Mouse (Mus musculus): Measurements from ENCODE around the gene Cacna1b. TPM values are rescaled to one million over a fixed set of nuclear protein-coding genes. Genes with fewer than 3 reads are reported as not detected.

Cacna1b gene
- polyA plus RNA-seq, 1 experiment, result 0.06 TPM

DNA sequence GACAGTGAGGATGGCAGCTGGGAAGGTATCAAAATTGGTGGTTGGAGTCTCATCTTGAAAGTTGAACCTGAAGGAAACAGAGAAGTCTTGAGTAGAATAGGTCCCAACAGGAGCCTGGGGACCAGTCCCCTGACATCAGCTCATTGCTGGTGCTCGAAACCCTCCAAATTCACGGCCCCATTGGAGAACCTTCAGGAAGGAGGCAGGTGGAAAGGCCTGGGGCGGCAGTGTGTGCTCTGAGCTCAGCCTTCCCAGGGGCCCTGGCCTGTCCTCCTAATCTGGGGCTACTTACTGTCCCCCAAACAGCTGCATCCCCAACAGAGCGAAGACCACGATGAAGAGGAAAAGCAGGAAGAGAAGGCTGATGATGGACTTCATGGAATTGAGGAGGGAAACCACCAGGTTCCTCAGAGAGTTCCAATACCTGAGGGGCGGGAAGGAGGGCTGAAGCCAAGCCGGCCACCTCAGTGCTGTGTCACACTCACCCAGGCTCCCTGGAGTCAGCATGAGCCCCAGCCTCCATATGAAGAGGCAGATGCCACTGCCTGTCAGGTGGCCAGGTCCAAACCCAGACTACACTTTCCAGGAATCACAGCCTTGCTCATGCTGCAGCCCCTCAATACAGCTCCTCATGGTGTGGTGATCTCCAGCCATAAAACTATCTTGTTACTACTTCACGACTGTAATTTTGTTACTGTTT, 65.5 kb downstream of the Cacna1b start:
- TF ChIP-seq TCF3 (IDR thresholded peaks at IDR 0.05; ENCODE audit: insufficient read length, low read depth), result no peak
- TF ChIP-seq MAX (IDR thresholded peaks at IDR 0.05; ENCODE audit: low read depth), result no peak
- no peak for TF ChIP-seq REST (IDR thresholded peaks at IDR 0.05; ENCODE audit: insufficient read depth, insufficient read length)
- TF ChIP-seq MYOG (IDR thresholded peaks at IDR 0.05; ENCODE audit: control insufficient read depth in 1 of 3, insufficient read depth in 1 of 3, insufficient read length in 2 of 3, low read depth in 2 of 3), result no peak
- TF ChIP-seq USF1 (IDR thresholded peaks at IDR 0.05; ENCODE audit: low read depth), result no peak
- no peak for TF ChIP-seq TCF12 (IDR thresholded peaks at IDR 0.05; ENCODE audit: insufficient read depth, poor library complexity, severe bottlenecking)
- no peak for TF ChIP-seq MYOD1 (IDR thresholded peaks at IDR 0.05; ENCODE audit: control insufficient read depth in 1 of 3, insufficient read length in 2 of 3, low read depth in 2 of 3)
- TF ChIP-seq POLR2AphosphoS2 (IDR thresholded peaks at IDR 0.05; ENCODE audit: insufficient read length, low read depth), result no peak
- TF ChIP-seq POLR2A (IDR thresholded peaks at IDR 0.05; ENCODE audit: insufficient read length, low read depth), result no peak
- no peak for TF ChIP-seq CEBPB (IDR thresholded peaks at IDR 0.05; ENCODE audit: insufficient read depth, poor library complexity, severe bottlenecking)
- TF ChIP-seq E2F4 (IDR thresholded peaks at IDR 0.05; ENCODE audit: insufficient read depth), result no peak
- TF ChIP-seq SRF (IDR thresholded peaks at IDR 0.05; ENCODE audit: control insufficient read depth, insufficient read length, low read depth), result no peak
- Histone ChIP-seq H3K79me2 (ENCODE audit: control insufficient read depth, insufficient read depth) (no peaks in the 10 kb centered on the region), H3K4me3 (no peak overlapping the region), H3K27me3 (ENCODE audit: control insufficient read depth, insufficient read depth, insufficient read length) (peaks cover 11% of the 10 kb centered on the region), H3ac (ENCODE audit: control insufficient read depth, insufficient read length) (no peak overlapping the region), H3K4me2 (ENCODE audit: low read depth) (no peak overlapping the region), H3K36me3 (ENCODE audit: control insufficient read depth, insufficient read depth) (no peaks in the 10 kb centered on the region)

DNA sequence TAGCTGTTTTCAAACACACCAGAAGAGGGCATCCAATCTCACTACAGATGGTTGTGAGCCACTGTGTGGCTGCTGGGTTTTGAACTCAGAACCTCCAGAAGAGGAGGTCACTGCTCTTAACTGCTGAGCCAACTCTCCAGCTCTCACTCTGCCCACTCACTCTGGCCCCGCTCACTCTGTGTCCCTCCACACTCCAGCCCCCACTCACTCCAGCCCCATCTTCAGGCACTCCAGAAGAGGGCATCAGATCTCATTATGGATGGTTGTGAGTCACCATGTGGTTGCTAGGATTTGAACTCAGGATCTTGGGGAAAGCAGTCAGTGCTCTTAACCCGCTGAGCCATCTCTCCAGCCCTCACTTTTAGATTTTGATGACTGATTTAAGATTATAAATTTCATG, 70.6 kb downstream of the Cacna1b start:
- TF ChIP-seq USF1 (IDR thresholded peaks at IDR 0.05; ENCODE audit: low read depth) (no peak), REST (IDR thresholded peaks at IDR 0.05; ENCODE audit: insufficient read depth, insufficient read length) (no peak), MYOG (IDR thresholded peaks at IDR 0.05; ENCODE audit: control insufficient read depth in 1 of 3, insufficient read depth in 1 of 3, insufficient read length in 2 of 3, low read depth in 2 of 3) (no peak), SRF (IDR thresholded peaks at IDR 0.05; ENCODE audit: control insufficient read depth, insufficient read length, low read depth) (no peak), POLR2A (IDR thresholded peaks at IDR 0.05; ENCODE audit: insufficient read length, low read depth) (no peak), POLR2AphosphoS2 (IDR thresholded peaks at IDR 0.05; ENCODE audit: insufficient read length, low read depth) (no peak), CEBPB (IDR thresholded peaks at IDR 0.05; ENCODE audit: insufficient read depth, poor library complexity, severe bottlenecking) (no peak), MAX (IDR thresholded peaks at IDR 0.05; ENCODE audit: low read depth) (no peak), TCF3 (IDR thresholded peaks at IDR 0.05; ENCODE audit: insufficient read length, low read depth) (no peak), E2F4 (IDR thresholded peaks at IDR 0.05; ENCODE audit: insufficient read depth) (no peak), MYOD1 (IDR thresholded peaks at IDR 0.05; ENCODE audit: control insufficient read depth in 1 of 3, insufficient read length in 2 of 3, low read depth in 2 of 3) (no peak), TCF12 (IDR thresholded peaks at IDR 0.05; ENCODE audit: insufficient read depth, poor library complexity, severe bottlenecking) (no peak)
- H3ac ChIP-seq (ENCODE audit: control insufficient read depth, insufficient read length), result no peak overlapping the region
- H3K4me3 ChIP-seq, result no peak overlapping the region

DNA sequence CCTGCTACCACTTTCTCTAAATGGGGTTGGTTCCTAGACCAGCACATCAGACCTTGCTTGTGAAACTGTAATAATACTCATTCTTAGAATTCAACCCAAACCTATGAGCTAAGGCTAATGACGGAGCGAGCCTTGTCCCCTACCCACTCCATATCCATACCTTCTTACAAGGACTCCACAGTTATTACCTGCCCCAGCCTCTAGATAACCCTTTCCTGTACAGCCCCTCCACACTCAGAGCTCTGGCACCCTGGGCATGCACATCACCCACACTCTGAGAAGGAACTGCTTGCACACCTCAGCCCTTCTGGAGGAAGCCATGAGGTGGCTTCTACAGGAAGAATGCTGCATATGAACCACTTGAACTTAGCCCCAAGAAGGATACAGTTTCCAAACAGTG, 72.6 kb downstream of the Cacna1b start:
- Histone ChIP-seq H3ac (ENCODE audit: control insufficient read depth, insufficient read length) (no peak overlapping the region), H3K4me3 (no peak overlapping the region), H3K27me3 (ENCODE audit: control insufficient read depth, insufficient read depth, insufficient read length) (no peaks in the 10 kb centered on the region), H3K36me3 (ENCODE audit: control insufficient read depth, insufficient read depth) (no peaks in the 10 kb centered on the region), H3K4me2 (ENCODE audit: low read depth) (no peak overlapping the region), H3K79me2 (ENCODE audit: control insufficient read depth, insufficient read depth) (no peaks in the 10 kb centered on the region)
- TF ChIP-seq MYOG (IDR thresholded peaks at IDR 0.05; ENCODE audit: control insufficient read depth in 1 of 3, insufficient read depth in 1 of 3, insufficient read length in 2 of 3, low read depth in 2 of 3) (no peak), USF1 (IDR thresholded peaks at IDR 0.05; ENCODE audit: low read depth) (no peak), POLR2A (IDR thresholded peaks at IDR 0.05; ENCODE audit: insufficient read length, low read depth) (no peak)

More for the DNA sequence above, 70.6 kb downstream of the Cacna1b start:
- Histone ChIP-seq H3K4me2 (ENCODE audit: low read depth) (no peak overlapping the region), H3K36me3 (ENCODE audit: control insufficient read depth, insufficient read depth) (no peaks in the 10 kb centered on the region), H3K79me2 (ENCODE audit: control insufficient read depth, insufficient read depth) (no peaks in the 10 kb centered on the region), H3K27me3 (ENCODE audit: control insufficient read depth, insufficient read depth, insufficient read length) (peaks cover under 1% of the 10 kb centered on the region)

DNA sequence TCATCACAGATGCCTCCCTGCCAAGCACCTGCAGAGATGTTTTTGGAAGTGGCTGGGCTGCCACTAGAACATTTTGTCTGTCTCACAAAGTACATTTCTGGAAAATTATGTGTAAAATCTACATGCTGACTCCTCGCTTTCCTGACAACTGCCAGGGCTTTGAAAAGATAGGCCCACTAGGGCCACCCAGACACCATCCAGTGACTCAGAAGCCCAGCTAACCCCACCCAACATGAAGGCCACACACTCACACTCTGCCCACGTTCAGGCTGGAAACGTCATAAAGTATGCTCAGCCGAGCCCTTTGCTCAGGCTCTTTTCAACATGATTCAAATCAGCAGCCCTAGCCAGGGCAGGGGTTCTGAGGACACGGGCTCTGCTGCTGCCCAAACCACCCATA, 77.6 kb downstream of the Cacna1b start:
- H3ac ChIP-seq (ENCODE audit: control insufficient read depth, insufficient read length), result no peak overlapping the region
- H3K4me2 ChIP-seq (ENCODE audit: low read depth), result no peak overlapping the region
- no peak overlapping the region for H3K4me3 ChIP-seq
- TF ChIP-seq TCF12 (IDR thresholded peaks at IDR 0.05; ENCODE audit: insufficient read depth, poor library complexity, severe bottlenecking), result no peak
- no peak for TF ChIP-seq POLR2AphosphoS2 (IDR thresholded peaks at IDR 0.05; ENCODE audit: insufficient read length, low read depth)
- no peak for TF ChIP-seq REST (IDR thresholded peaks at IDR 0.05; ENCODE audit: insufficient read depth, insufficient read length)
- no peak for TF ChIP-seq USF1 (IDR thresholded peaks at IDR 0.05; ENCODE audit: low read depth)
- no peak for TF ChIP-seq E2F4 (IDR thresholded peaks at IDR 0.05; ENCODE audit: insufficient read depth)
- no peak for TF ChIP-seq MYOD1 (IDR thresholded peaks at IDR 0.05; ENCODE audit: control insufficient read depth in 1 of 3, insufficient read length in 2 of 3, low read depth in 2 of 3)
- no peak for TF ChIP-seq CEBPB (IDR thresholded peaks at IDR 0.05; ENCODE audit: insufficient read depth, poor library complexity, severe bottlenecking)
- no peak for TF ChIP-seq SRF (IDR thresholded peaks at IDR 0.05; ENCODE audit: control insufficient read depth, insufficient read length, low read depth)
- no peak for TF ChIP-seq MAX (IDR thresholded peaks at IDR 0.05; ENCODE audit: low read depth)
- TF ChIP-seq TCF3 (IDR thresholded peaks at IDR 0.05; ENCODE audit: insufficient read length, low read depth), result no peak
- no peak for TF ChIP-seq MYOG (IDR thresholded peaks at IDR 0.05; ENCODE audit: control insufficient read depth in 1 of 3, insufficient read depth in 1 of 3, insufficient read length in 2 of 3, low read depth in 2 of 3)
- TF ChIP-seq POLR2A (IDR thresholded peaks at IDR 0.05; ENCODE audit: insufficient read length, low read depth), result no peak
- no peaks in the 10 kb centered on the region for H3K36me3 ChIP-seq (ENCODE audit: control insufficient read depth, insufficient read depth)
- no peaks in the 10 kb centered on the region for H3K27me3 ChIP-seq (ENCODE audit: control insufficient read depth, insufficient read depth, insufficient read length)
- no peaks in the 10 kb centered on the region for H3K79me2 ChIP-seq (ENCODE audit: control insufficient read depth, insufficient read depth)
